Mouse (Mus musculus) fat pad, adult 2 months (tissue): Measurements from ENCODE around the gene Sars.

Experiments
- DNase-seq: peaks from one replicate; pipeline ENCODE4 v3.0.0-alpha.2; 2011; ENCODE audit warnings: low read depth, low spot score; ENCODE audit errors: extremely low read depth

Gene Sars

GRCm38 (mm10) chr3:108444698-108445365 lies at the start of gene Sars:
Gene Sars (minus strand): TSS chr3:108445209.
- no peak for DNase-seq

GRCm38 (mm10) chr3:108489968-108490367 lies 45.0 kb upstream of the Sars start:
- no peak for DNase-seq

GRCm38 (mm10) chr3:108484749-108485148 lies 39.7 kb upstream of the Sars start:
- DNase-seq: no peak

DNA sequence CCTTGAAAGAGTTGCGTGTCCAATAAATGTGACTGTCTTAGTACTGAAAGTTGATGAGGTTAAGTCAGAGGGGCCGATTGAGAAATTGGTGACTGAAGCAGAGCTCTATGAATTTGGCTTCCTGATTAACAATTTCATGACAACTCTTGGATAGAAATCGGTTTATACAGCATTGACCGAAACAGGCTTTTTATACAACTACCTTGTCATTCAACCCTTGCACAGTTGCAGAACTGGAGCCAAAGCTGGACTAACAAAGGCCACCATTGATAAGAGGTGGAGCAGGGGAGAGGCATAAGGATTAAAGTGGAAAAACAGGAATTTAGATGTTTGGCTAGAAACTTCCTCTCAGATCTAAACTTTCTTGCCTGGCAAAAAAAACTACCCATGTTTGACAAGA lies 33.8 kb upstream of the Sars start:
- no peak for DNase-seq

- DNase-seq: peak; percentile 97
Measured at GRCm38 (mm10) chr3:108476761-108477619, 32.0 kb upstream of the Sars start.

- no peak for DNase-seq
Measured at GRCm38 (mm10) chr3:108475496-108475895, 30.5 kb upstream of the Sars start.

- DNase-seq: no peak
Measured at GRCm38 (mm10) chr3:108474969-108475368, 30.0 kb upstream of the Sars start.

DNA sequence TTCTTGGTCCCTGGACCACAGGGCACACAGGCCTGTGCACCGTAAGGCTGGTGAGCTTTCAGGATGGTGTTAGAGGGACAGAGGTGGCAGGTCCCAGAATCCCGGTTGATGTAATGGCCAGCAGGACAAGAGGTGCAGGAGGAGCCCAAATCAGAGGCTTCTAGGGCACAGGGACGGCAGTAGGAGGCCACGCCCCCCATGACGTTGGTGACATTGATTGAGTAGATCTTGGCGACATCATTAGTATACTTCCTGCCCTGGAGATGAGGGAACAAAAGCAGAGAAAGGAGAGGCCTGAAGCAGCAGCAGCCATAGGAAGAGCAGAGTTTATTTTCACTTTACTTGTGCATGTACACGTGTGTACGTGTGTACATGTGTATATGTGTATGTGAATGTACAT lies 22.8 kb upstream of the Sars start:
- no peak for DNase-seq

DNA sequence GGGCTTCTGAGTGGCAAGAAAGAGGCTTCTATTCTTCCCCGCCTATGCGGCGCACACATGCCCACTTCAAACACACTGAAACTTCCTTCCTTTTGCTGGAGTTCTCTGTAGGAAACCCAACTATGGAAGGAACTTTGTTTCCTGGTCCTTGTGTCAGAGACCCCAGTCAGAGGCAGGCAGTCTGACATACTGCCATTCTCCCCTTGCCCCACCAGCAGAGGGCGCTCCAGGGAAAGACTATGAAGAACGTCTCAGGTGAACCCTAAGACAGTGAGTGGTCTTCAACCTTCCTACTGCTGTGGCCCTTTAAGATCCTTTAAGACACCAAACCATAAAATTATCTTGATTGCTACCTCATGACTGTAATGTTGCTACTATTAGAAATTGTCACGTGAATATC lies 21.4 kb upstream of the Sars start:
- no peak for DNase-seq

DNA sequence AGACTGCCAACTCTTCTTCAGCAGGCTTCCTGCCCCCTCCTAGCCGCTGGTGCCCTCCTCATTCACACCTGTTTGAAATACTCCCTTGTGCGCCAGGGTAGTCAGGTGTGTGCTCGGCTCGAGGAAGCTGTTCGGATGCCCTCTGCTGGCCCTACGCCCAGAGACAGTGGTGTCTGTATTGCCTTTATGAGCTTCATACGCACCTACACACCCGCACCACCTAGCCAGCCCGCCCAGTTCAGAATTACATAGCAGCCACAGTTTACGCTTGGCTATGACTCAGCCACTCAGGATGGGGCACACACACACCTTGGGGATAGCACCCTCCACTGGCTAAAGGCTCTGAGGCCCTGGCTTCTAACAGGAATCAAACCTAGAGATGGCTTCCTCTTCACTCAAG lies 13.9 kb upstream of the Sars start:
- peak; percentile 78 for DNase-seq

DNA sequence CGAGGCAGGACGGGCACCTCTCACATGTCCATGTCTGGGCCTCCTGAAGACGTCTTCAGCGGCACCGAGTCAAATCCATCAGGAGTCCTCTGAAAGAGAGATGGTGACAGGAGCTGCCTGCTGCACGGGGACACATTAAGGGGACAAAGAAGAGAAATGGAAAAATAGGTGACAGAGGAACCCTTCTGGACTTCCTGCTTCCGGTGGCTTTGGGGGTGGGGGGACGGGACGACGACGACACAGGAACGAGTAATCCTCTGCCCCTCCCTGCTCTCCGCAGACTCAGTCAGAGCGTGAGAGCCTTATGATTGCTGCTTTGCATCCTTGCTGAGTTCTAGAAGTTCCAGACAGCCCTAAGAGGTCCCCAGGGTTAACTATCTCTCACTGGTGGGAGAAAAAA lies 13.4 kb upstream of the Sars start:
- DNase-seq: no peak

- DNase-seq: peak; percentile 96
Measured at GRCm38 (mm10) chr3:108454172-108454571, 9.2 kb upstream of the Sars start.

- DNase-seq: no peak
Measured at GRCm38 (mm10) chr3:108451969-108452368, 7.0 kb upstream of the Sars start.

GRCm38 (mm10) chr3:108445366-108445705 lies 327 bp upstream of the Sars start:
- no peak for DNase-seq

GRCm38 (mm10) chr3:108444029-108444428 lies 980 bp downstream of the Sars start:
- DNase-seq: no peak

DNA sequence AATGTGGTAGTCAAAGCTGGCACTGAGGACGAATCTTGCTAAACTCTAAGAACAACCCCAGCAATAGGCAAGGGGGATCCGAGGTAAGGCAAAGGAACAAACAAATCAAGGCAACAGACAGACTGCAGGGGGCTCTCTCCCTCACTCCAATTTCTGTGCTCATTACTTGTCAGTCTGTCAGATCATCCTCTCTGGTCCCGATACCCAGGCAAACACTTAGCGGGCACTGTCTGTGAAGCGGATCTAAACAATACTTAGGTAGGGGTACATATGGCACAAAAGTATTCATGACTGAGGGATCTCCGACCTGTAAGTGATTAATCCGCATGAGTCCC lies 8.7 kb downstream of the Sars start:
- DNase-seq: no peak

DNA sequence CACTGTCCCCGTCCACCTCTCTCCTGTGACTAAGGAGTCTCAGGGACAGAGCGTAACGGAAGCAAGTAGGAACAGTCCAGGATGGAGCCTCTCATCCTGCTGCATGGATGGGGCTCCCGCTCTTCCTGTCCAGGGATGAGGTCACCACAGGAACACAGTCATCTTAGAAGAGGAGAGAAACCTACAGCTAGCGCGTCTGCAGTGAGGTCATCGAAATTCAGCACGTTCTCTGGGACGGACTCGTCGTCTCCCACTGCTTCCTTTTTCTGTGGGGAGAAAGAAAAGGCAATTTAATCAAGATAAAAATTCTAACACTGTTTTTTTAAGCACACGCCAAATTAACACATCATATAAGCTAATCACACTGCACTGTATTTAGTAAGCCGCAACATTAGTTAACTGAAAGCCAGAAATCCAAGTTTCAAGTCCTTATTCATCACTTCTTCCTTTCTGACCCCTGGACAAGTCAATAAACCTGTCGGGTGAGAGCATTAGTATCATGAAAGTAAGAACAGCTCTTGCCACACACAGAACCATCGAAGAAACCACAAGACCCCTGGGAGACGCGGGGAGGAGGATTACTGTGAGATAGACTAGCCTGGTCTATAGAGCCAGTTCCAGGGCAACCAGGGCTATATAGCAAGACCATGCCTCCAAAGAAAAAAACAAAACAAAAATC lies 9.2 kb downstream of the Sars start:
- DNase-seq: no peak

GRCm38 (mm10) chr3:108433881-108434495 lies 11.0 kb downstream of the Sars start:
- DNase-seq: no peak

- DNase-seq: no peak
Measured at GRCm38 (mm10) chr3:108433188-108433880, 11.7 kb downstream of the Sars start.

GRCm38 (mm10) chr3:108432542-108433187 lies 12.3 kb downstream of the Sars start:
- DNase-seq: no peak

DNA sequence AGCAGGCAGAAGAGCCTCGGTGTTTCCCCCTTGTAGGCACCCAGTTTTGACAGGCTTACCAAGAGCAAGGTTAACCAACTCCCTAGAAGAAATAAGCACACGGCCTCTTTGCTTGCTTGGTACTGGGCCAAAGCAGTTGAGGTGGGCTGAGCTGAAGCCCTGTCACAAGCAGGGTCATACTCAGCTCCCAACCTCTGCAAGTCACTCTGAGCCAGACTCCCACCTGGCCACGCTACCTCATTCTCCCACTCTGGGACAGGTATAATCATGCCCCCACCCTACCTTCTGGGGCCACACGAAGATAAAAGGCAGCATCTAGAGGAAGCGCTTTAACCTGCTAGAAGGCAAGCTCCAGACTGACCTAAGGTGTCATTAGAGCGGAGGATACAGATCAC lies 19.4 kb downstream of the Sars start:
- no peak for DNase-seq
